Mouse (Mus musculus): ENCODE measurements around the gene Hipk2.

DNA sequence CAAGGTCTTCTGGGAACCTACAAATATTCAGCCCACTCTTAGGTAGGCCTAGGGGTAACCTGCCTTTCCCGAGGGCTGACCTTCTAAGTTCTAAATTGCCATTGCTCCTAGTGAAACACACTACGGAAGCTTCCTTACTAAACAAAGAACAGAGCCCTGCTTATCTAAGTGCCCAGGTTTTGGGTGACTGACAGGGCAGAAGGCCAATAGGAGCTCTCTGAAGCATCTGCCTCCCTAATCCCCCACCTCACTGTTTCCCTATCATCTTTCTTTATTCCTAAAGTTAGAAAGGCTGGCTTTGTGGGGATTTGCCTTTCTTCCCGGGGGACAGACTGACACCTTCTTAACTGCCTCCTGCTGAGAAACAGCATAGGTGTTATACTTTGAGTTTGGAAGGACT is 136.7 kb downstream of the Hipk2 start:
- no peak for TF ChIP-seq CTCF (IDR thresholded peaks at IDR 0.05; ENCODE audit: control insufficient read depth, insufficient read depth, low read length)
- TF ChIP-seq POLR2A (IDR thresholded peaks at IDR 0.05; ENCODE audit: borderline replicate concordance, control insufficient read depth, low read depth, low read length): no peak

Measured in bone marrow, adult 2 months (tissue).